Mouse (Mus musculus): ENCODE data around the gene Neil3. TPM values are rescaled to one million over a fixed set of nuclear protein-coding genes. Genes with fewer than 3 reads are reported as not detected.

The Neil3 gene
- polyA plus RNA-seq, 1 experiment from 2014 or later = 37.0 TPM

GRCm38 (mm10) chr8:53600826-53601225 lies 38.0 kb downstream of the Neil3 start:
- ATAC-seq (ENCODE audit: insufficient read depth) = no peak
- WGBS = 87% methylated on average over 3 of the region's 3 CpGs
- DNase-seq = no peak

DNA sequence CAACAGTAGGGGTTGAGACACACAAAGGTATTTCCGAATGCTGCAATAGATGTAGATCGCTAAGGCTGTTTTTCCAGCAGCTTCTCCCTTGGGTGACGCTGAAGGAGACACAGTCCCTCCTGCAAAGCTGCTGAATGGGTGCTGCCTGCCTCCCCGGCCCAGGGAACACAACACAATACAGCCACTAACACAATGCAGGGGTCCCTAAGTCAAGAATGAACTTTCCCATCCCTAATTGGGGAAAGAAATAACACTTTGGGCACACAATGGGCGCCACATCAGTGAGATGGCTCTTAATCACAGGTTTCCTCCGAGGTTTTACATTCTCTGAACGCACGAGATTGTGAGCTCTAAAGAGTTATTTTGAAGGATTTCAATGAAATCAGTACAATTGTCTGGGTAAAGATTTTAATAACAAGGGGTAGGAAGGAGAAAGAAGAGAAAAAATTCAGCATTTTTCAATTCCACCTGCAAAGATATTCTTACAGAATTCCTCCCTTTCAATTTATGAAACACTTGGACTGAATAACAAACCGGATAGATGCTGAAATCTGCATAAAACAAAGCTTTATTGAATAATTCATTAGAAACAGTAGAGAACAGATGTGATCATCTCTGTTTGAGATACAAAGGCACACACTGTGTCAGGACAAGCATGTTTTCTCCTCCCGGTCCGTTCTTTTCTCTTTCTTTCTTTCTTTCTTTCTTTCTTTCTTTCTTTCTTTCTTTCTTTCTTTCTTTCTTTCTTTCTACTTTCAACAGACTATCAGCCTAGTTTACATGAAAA lies 38.6 kb downstream of the Neil3 start:
- Histone ChIP-seq H3K9me3 (ENCODE audit: low read depth, low read length) (no peaks in the 10 kb centered on the region), H3K36me3 (ENCODE audit: insufficient read depth) (0 out of 2 replicates have a peak, but pooled peaks cover 15% of the 10 kb centered on the region), H3K4me1 (ENCODE audit: insufficient read depth) (no peaks in the 10 kb centered on the region), H3K9ac (no peak overlapping the region), H3K4me2 (no peak overlapping the region), H3K27me3 (ENCODE audit: insufficient read depth, low read length) (no peaks in the 10 kb centered on the region), H3K27ac (ENCODE audit: low read depth) (no peak overlapping the region), H3K4me3 (ENCODE audit: low read depth, low read length) (no peak overlapping the region)
- ATAC-seq (ENCODE audit: insufficient read depth) (no peak), DNase-seq (no peak)
- no peak for TF ChIP-seq CTCF (IDR thresholded peaks at IDR 0.05; ENCODE audit: low read depth)
- WGBS = 92% methylated on average over 11 of the region's 11 CpGs

More at GRCm38 (mm10) chr8:53600826-53601225, 38.0 kb downstream of the Neil3 start:
- Histone ChIP-seq H3K4me3 (ENCODE audit: low read depth, low read length) (no peak overlapping the region), H3K4me2 (no peak overlapping the region), H3K36me3 (ENCODE audit: insufficient read depth) (0 out of 2 replicates have a peak, but pooled peaks cover 15% of the 10 kb centered on the region), H3K4me1 (ENCODE audit: insufficient read depth) (no peaks in the 10 kb centered on the region), H3K9me3 (ENCODE audit: low read depth, low read length) (no peaks in the 10 kb centered on the region), H3K27me3 (ENCODE audit: insufficient read depth, low read length) (no peaks in the 10 kb centered on the region), H3K27ac (ENCODE audit: low read depth) (no peak overlapping the region), H3K9ac (no peak overlapping the region)
- TF ChIP-seq CTCF (IDR thresholded peaks at IDR 0.05; ENCODE audit: low read depth) = no peak

- no peak for TF ChIP-seq CTCF (IDR thresholded peaks at IDR 0.05; ENCODE audit: low read depth)
- Histone ChIP-seq H3K4me2 (no peak overlapping the region), H3K27me3 (ENCODE audit: insufficient read depth, low read length) (no peaks in the 10 kb centered on the region), H3K4me3 (ENCODE audit: low read depth, low read length) (no peak overlapping the region), H3K36me3 (ENCODE audit: insufficient read depth) (0 out of 2 replicates have a peak, but pooled peaks cover 13% of the 10 kb centered on the region), H3K4me1 (ENCODE audit: insufficient read depth) (no peaks in the 10 kb centered on the region), H3K9ac (no peak overlapping the region), H3K27ac (ENCODE audit: low read depth) (no peak overlapping the region), H3K9me3 (ENCODE audit: low read depth, low read length) (no peaks in the 10 kb centered on the region)
- DNase-seq (no peak), ATAC-seq (ENCODE audit: insufficient read depth) (no peak)
- WGBS = 82% methylated on average over 1 of the region's 1 CpGs
These were observed 40.8 kb downstream of the Neil3 start for GRCm38 (mm10) chr8:53598101-53598500.

- no peaks in the 10 kb centered on the region for H3K4me1 ChIP-seq (ENCODE audit: insufficient read depth)
- H3K4me2 ChIP-seq = no peak overlapping the region
- H3K27ac ChIP-seq (ENCODE audit: low read depth) = no peak overlapping the region
- 83% methylated on average over 2 of the region's 2 CpGs for WGBS
- no peak overlapping the region for H3K9ac ChIP-seq
- H3K9me3 ChIP-seq (ENCODE audit: low read depth, low read length) = no peaks in the 10 kb centered on the region
- H3K4me3 ChIP-seq (ENCODE audit: low read depth, low read length) = no peak overlapping the region
- ATAC-seq (ENCODE audit: insufficient read depth) (no peak), DNase-seq (no peak)
- TF ChIP-seq CTCF (IDR thresholded peaks at IDR 0.05; ENCODE audit: low read depth) = no peak
- no peaks in the 10 kb centered on the region for H3K27me3 ChIP-seq (ENCODE audit: insufficient read depth, low read length)
- H3K36me3 ChIP-seq (ENCODE audit: insufficient read depth) = no peaks in the 10 kb centered on the region
These were observed 47.1 kb downstream of the Neil3 start for GRCm38 (mm10) chr8:53591777-53592176.

GRCm38 (mm10) chr8:53573600-53573999 lies 65.3 kb downstream of the Neil3 start:
- Histone ChIP-seq H3K27me3 (ENCODE audit: insufficient read depth, low read length) (no peaks in the 10 kb centered on the region), H3K9me3 (ENCODE audit: low read depth, low read length) (no peaks in the 10 kb centered on the region), H3K4me2 (no peak overlapping the region), H3K4me1 (ENCODE audit: insufficient read depth) (no peaks in the 10 kb centered on the region), H3K9ac (no peak overlapping the region), H3K27ac (ENCODE audit: low read depth) (no peak overlapping the region), H3K36me3 (ENCODE audit: insufficient read depth) (no peaks in the 10 kb centered on the region), H3K4me3 (ENCODE audit: low read depth, low read length) (no peak overlapping the region)
- no peak for ATAC-seq (ENCODE audit: insufficient read depth)
- no peak for DNase-seq
- 61% methylated on average over 2 of the region's 2 CpGs for WGBS
- TF ChIP-seq CTCF (IDR thresholded peaks at IDR 0.05; ENCODE audit: low read depth) = no peak

DNA sequence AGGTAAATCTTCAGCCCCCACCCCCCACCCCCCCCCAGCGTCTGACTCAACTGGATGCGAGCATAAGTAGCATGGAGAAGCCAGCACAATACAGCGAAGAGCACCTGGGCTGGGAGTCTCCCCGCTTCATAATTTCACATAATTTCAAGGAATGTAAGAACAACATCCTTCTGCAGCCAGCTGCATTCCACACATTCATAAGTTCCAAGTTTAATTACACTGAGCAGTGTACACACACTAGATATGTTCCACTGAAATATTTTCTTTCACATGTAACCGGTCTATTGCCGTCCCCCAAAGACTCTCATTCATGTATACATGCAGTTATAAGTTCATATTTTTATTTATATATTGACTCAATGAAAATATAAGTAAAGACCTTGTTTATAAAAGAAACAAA lies 72.6 kb downstream of the Neil3 start:
- Histone ChIP-seq H3K36me3 (ENCODE audit: insufficient read depth) (no peaks in the 10 kb centered on the region), H3K9me3 (ENCODE audit: low read depth, low read length) (no peaks in the 10 kb centered on the region), H3K9ac (no peak overlapping the region), H3K27ac (ENCODE audit: low read depth) (no peak overlapping the region), H3K4me2 (no peak overlapping the region), H3K4me3 (ENCODE audit: low read depth, low read length) (no peak overlapping the region), H3K27me3 (ENCODE audit: insufficient read depth, low read length) (no peaks in the 10 kb centered on the region), H3K4me1 (ENCODE audit: insufficient read depth) (no peaks in the 10 kb centered on the region)
- ATAC-seq (ENCODE audit: insufficient read depth) = peak; percentile 35; the same call in 1 of the 2 replicates
- DNase-seq = peak; percentile 11
- TF ChIP-seq CTCF (IDR thresholded peaks at IDR 0.05; ENCODE audit: low read depth) = no peak
- WGBS = 73% methylated on average over 6 of the region's 6 CpGs

- H3K27ac ChIP-seq (ENCODE audit: low read depth) = no peak overlapping the region
- no peak for ATAC-seq (ENCODE audit: insufficient read depth)
- no peaks in the 10 kb centered on the region for H3K4me1 ChIP-seq (ENCODE audit: insufficient read depth)
- no peak overlapping the region for H3K4me3 ChIP-seq (ENCODE audit: low read depth, low read length)
- TF ChIP-seq CTCF (IDR thresholded peaks at IDR 0.05; ENCODE audit: low read depth) = no peak
- H3K27me3 ChIP-seq (ENCODE audit: insufficient read depth, low read length) = no peaks in the 10 kb centered on the region
- no peaks in the 10 kb centered on the region for H3K36me3 ChIP-seq (ENCODE audit: insufficient read depth)
- DNase-seq = no peak
- no peak overlapping the region for H3K9ac ChIP-seq
- H3K9me3 ChIP-seq (ENCODE audit: low read depth, low read length) = no peaks in the 10 kb centered on the region
- no peak overlapping the region for H3K4me2 ChIP-seq
- WGBS = 84% methylated on average over 10 of the region's 10 CpGs
These were observed 76.3 kb downstream of the Neil3 start for GRCm38 (mm10) chr8:53562441-53563040.

Measured in lung, embryonic 14.5 days (tissue).